Mouse (Mus musculus): ENCODE measurements at regions not wholly inside any gene's neighbourhood (a gene's known extent, or its start where the extent isn't known, plus 50 kb on each side); places are given as distances from the start of the nearest gene placed in this dataset.

- DNase-seq (ENCODE audit: low spot score): no peak
These were observed 408.7 kb upstream of the Cnksr2 start for GRCm38 (mm10) chrX:158451792-158452191.

- DNase-seq (ENCODE audit: low spot score): peak; percentile 40
These were observed 380.6 kb upstream of the Cnksr2 start for GRCm38 (mm10) chrX:158423554-158424258.

- no peak for DNase-seq (ENCODE audit: low spot score)
These were observed 351.2 kb upstream of the Cnksr2 start for GRCm38 (mm10) chrX:158394184-158394894.

- DNase-seq (ENCODE audit: low spot score): no peak
These were observed 332.7 kb upstream of the Cnksr2 start for GRCm38 (mm10) chrX:158375791-158376190.

GRCm38 (mm10) chrX:158373219-158373618 lies 330.1 kb upstream of the Cnksr2 start:
- DNase-seq (ENCODE audit: low spot score): no peak
